Mouse (Mus musculus) granulocyte monocyte progenitor cell, adult 5-6 weeks (primary cell): ENCODE measurements around the gene Pawr. TPM values are rescaled to one million over a fixed set of nuclear protein-coding genes. Genes with fewer than 3 reads are reported as not detected.

Experiments
- ATAC-seq: replicated peaks from 2 replicates; pipeline ENCODE4 v1.8.0; 2016; ENCODE audit warnings: mild to moderate bottlenecking, moderate TSS enrichment, inconsistent platforms; ENCODE audit not compliant: poor library complexity, severe bottlenecking
- total RNA-seq, 2 experiments: library from RNA; stranded (forward) in 1 of 2; stranded (reverse) in 1 of 2; fragments of 200-712, 200-1000 nt in 1 of 2; fragments of >200 nt in 1 of 2; fragmentation: Nextera tagmentation in 1 of 2; gene quantifications; 2 replicates each; pipeline ENCODE4 v1.2.3; 2014 to 2017

Gene Pawr
- total RNA-seq, 2 experiments from 2014 or later: not detected

DNA sequence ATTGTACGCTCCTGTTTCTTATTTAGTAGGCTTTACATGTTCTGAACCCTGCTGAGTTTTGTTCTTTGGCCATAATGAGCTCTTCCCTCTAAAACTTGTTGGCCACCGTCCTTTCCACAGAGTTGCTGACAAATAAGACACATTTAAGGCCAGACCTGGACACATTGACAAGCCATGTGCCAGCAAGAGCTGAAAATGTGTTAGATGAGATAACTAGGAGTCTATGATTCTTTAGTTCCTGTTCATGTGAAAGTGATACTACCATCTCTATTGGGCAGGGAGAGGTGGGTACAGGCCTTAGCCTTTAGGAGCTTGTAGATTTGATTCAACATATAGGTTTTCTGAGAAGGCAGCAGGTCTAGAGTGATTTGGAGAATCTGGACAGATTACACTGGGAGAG, 129.9 kb downstream of the Pawr start:
- ATAC-seq: no peak

Other genes starting within 250 kb of the Pawr start
- gene Ppp1r12a, start 169.9 kb upstream of the Pawr start, total RNA-seq (2014; fragmentation: Nextera tagmentation): 81.6 and 95.0 TPM in 2 replicates
- gene Ppp1r12a, start 169.9 kb upstream of the Pawr start, total RNA-seq (2017): 148 and 174 TPM in 2 replicates